Mouse (Mus musculus) gastrocnemius, adult 2 months (tissue): ENCODE measurements around the gene Cyp26a1. TPM values are rescaled to one million over a fixed set of nuclear protein-coding genes. Genes with fewer than 3 reads are reported as not detected.

Experiments
- DNase-seq: peaks from one replicate; pipeline ENCODE4 v3.0.0; 2022
- H3K27ac ChIP-seq: fragments of 200-600 bp; 2 replicates; pipeline ENCODE4 v1.8.1; 2022; ENCODE audit warnings: mild to moderate bottlenecking
- H3K4me3 ChIP-seq: fragments of 200-600 bp; 2 replicates; pipeline ENCODE4 v1.8.1; 2022; ENCODE audit warnings: mild to moderate bottlenecking, moderate library complexity
- CTCF ChIP-seq: fragments of 200-600 bp; IDR thresholded peaks from 2 replicates; pipeline ENCODE4 v1.8.1; 2022; ENCODE audit warnings: antibody characterized with exemption, mild to moderate bottlenecking, moderate library complexity
- intact Hi-C: fragments of 180-260 bp; cut with DNase I; formaldehyde crosslinking; loops from one replicate; pipeline ENCODE4 v1.15.1; 2025
- total RNA-seq, 2 experiments: library from RNA; stranded (reverse); gene quantifications; 2 replicates each; pipeline ENCODE4 v1.2.3; 2021

Gene Cyp26a1
- total RNA-seq, 2 experiments from 2014 or later: 0.18 to 0.36 TPM

DNA sequence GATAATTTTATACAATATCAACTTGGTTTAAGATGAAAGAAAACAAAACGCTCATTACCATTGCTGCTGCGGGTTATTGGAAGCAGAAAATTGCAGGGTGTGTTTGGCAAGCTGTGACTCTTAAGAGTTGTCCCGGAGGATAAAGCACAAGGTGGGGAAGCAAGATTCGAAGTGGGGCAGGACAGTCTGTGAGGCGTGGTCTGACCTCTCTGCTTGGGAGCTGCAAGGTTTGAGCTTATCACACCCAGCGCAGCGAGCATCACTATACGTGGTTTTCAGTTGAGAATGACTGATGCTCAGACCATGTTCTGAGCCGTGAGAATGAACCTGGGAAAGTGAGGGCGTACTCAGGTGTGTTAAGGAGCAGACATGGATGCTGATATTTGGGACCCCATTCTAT lies 17.1 kb downstream of the Cyp26a1 start:
- H3K27ac ChIP-seq: no peak overlapping the region
- intact Hi-C loops: no loop called here
- DNase-seq: no peak
- no peak overlapping the region for H3K4me3 ChIP-seq
- TF ChIP-seq CTCF: no peak

DNA sequence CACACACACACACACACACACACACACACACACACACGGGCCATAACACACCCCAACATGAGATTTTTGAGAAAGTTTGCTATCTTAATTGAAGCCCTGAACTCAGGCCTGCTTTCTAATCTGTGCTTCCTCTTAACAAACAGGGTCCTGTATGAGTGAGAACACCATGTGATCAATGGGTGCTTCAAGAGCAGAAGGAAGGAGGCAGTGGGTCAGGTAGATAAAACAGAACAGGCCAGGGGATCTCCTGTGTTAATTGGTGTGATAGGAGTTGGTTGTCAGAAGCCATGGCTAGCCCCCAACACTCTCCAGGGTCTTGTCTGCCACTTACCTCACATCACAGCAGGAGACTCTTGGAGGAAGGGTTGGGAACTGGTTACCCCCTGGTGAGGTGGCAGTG lies 18.4 kb downstream of the Cyp26a1 start:
- Histone ChIP-seq H3K4me3 (no peak overlapping the region), H3K27ac (no peak overlapping the region)
- TF ChIP-seq CTCF: no peak
- intact Hi-C loops: no loop called here
- no peak for DNase-seq

DNA sequence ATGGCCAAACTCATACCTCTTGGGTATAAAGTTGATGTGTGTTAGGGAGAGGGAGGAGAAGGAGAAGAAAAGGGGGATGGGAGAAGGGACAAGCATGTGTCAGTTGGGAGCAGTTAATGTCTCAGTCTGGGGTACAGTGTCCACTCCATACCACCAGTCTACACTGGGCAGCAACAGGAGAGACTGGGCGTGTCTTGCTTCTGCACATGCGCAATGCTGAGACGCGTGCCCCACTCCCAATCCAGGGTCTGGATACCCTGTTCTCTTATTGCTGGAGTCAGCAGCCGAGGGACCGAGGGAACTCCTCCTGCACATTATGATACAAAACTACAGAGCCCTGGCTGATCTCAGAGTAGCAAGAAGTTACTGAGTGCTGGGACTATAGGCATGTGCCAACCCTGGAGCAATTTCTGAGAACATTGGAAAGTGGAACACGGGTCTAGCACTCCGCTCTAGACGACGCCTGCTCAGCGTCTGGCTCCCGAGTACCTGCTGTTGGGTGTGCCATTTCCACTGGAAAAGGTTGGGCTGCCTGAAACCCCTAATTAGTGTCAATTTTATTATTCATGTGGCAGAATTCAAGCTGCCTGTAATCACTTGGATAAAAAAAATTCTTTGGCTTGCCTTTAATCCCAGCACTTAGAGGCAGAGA lies 19.1 kb downstream of the Cyp26a1 start:
- Histone ChIP-seq H3K4me3 (no peak overlapping the region), H3K27ac (no peak overlapping the region)
- DNase-seq: no peak
- no peak for TF ChIP-seq CTCF
- intact Hi-C loops: no loop called here

DNA sequence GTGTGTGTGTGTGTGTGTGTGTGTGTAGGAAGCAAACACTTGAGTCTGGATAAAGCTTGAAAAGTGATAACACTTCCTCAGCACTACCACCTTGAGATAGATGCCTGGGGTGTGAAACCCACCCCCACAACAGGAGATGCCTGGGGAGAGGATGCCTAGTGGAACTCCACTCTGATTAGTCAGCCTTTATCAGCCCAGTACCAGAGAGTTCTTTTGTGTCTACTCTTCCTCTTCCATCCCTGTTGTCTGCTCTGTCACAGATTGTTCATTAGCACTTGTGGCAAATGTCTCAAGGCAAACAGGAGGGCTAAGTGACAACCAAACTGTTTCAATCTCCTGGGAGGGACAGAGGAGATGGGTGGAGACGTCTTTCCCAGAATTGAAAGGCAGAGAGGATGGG lies 21.6 kb downstream of the Cyp26a1 start:
- intact Hi-C loops: no loop called here

DNA sequence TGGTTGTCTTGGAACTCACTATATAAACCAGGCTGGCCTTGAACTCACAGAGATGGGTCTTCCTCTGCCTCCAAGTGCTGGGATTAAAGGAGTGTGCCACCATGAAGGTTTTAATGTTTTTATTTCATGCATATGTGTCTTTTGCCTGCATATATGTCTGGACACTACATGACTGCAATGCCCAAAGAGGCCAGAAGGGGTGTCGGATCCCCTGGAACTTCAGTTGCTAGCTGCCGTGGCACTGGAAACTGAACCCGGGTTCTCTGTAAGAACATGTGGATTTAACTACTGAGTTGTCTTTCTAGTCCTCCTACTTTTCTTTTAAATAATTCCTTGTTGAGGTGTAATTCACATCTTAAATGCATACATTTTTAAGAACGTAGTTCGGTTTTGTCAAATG lies 27.0 kb downstream of the Cyp26a1 start:
- no peak for TF ChIP-seq CTCF
- intact Hi-C loops: no loop called here
- H3K4me3 ChIP-seq: no peak overlapping the region
- DNase-seq: no peak
- no peak overlapping the region for H3K27ac ChIP-seq

More for the DNA sequence above, 21.6 kb downstream of the Cyp26a1 start:
- no peak for DNase-seq
- no peak overlapping the region for H3K27ac ChIP-seq
- H3K4me3 ChIP-seq: no peak overlapping the region
- no peak for TF ChIP-seq CTCF

DNA sequence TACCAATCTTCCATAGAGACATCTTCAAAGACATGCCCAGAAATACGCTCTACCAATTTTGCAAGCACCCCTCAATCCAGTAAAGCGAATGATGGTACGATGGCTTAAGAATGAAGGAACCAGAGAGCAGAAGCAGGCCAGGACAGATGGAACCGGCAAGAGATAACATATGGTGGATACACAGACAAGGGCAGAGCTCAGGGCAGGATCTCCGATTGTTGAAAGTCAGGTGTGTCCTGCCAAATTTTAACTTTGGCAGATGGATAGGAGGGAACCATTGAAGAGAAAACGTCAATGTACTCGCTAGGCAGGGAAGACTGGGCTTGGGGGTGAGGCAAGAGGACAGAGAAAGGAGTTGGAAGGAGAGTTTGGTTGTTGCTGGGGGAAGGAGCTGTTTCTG lies 29.0 kb downstream of the Cyp26a1 start:
- no peak for DNase-seq
- H3K4me3 ChIP-seq: no peak overlapping the region
- H3K27ac ChIP-seq: no peak overlapping the region
- no peak for TF ChIP-seq CTCF
- intact Hi-C loops: no loop called here

DNA sequence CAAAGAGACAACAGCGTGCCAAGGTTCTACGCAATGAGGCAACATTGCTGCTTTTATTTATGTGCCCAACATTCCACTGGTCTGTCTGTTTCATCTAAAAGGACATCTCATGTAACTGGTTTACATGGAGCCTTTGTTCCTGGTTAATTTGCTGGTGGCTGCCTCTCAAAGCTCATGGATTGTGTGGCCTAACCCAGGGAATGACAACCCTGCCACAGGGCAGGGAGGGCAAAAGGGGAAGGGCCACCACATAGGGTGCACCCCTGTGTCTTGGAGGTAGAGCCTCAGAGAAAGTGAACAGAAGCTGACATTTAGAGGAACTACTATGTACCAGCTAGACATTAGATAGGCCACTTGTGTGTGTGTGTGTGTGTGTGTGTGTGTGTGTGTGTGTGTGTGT lies 29.8 kb downstream of the Cyp26a1 start:
- Histone ChIP-seq H3K4me3 (no peak overlapping the region), H3K27ac (no peak overlapping the region)
- intact Hi-C loops: no loop called here
- TF ChIP-seq CTCF: no peak
- DNase-seq: no peak

DNA sequence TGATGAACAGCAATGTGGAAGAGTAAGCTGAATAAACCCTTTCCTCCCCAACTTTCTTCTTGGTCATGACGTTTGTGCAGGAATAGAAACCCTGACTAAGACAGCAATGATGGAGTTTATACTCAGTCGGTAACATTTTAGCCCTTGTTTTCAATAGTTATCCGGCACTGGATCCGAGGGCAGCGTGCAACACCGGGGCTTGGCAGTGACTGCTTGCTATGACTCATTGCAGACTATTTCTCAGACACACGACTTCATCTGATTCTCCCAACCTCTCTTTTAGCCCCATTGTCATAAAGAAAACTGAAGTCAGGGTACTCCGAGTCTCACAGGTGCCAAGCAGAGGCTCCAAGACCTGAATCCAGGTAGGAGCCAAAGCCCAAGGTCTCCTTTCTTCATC lies 37.8 kb downstream of the Cyp26a1 start:
- no peak for TF ChIP-seq CTCF
- no peak overlapping the region for H3K27ac ChIP-seq
- intact Hi-C loops: no loop called here
- no peak overlapping the region for H3K4me3 ChIP-seq
- DNase-seq: no peak

DNA sequence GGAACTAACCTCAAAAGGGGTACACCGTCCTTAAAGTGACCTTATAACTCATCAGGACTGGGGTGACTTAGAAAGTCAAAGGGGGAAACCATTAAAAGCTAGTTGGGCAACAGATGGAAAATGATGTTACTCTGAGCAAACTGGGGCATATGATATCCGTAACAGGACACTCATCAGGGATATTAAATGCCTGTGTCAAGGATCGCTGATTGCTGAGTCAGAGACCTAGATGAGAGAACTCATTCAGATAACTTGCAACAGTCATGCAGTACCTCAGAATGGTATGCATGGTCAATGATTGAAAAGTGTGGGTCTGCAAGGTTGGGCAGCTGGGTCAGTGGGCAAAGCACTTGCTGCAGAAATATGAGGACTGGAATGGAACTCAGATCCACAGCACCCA lies 41.0 kb downstream of the Cyp26a1 start:
- H3K27ac ChIP-seq: no peak overlapping the region
- intact Hi-C loops: no loop called here
- no peak for TF ChIP-seq CTCF
- DNase-seq: no peak
- no peak overlapping the region for H3K4me3 ChIP-seq

DNA sequence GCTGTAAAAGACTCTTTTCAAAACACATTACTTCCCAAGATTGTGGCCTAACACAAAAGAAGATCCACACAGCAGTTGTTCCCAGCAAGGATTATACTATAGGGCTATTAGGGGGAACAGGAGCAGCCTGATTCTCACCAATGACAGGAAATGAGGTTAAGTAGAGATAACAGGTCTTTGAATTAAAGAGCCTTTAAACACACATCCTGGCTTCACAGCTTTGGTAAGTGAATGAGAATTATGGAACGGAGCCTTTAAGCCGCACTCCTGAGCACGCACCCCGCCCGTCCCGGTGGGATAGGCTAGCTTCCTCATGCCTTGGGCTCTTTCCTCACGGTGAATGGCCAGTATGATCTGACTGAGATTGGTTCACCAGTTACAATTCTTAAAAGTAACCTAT lies 42.4 kb downstream of the Cyp26a1 start:
- DNase-seq: no peak
- no peak overlapping the region for H3K27ac ChIP-seq
- no peak for TF ChIP-seq CTCF
- H3K4me3 ChIP-seq: no peak overlapping the region
- intact Hi-C loops: no loop called here

Other genes with a start within 250 kb of the Cyp26a1 start
- 10 to 100 TPM; 51.3 to 67.3 TPM for gene Exoc6, start 147.4 kb upstream of the Cyp26a1 start, total RNA-seq
- under 1 TPM in 1 of 2 experiments, not detected in 1; 0.13 TPM for gene Cyp26c1, start 12.2 kb upstream of the Cyp26a1 start, total RNA-seq